Mouse (Mus musculus) T-cell, adult 2 months (primary cell): Measurements from ENCODE around the gene Dnajc13.
A peak's percentile ranks its signal among the peaks of the same experiment; 100 is the strongest.

ENCODE experiments used
- DNase-seq: peaks from one replicate; pipeline ENCODE4 v3.0.0; 2022; ENCODE audit warnings: low spot score

Dnajc13 gene

GRCm38 (mm10) chr9:104254408-104255180 lies 8.1 kb downstream of the Dnajc13 start:
- DNase-seq, result no peak

GRCm38 (mm10) chr9:104252637-104253036 lies 10.1 kb downstream of the Dnajc13 start:
- no peak for DNase-seq

- DNase-seq, result no peak
Observed at GRCm38 (mm10) chr9:104251687-104252086, 11.0 kb downstream of the Dnajc13 start.

GRCm38 (mm10) chr9:104251111-104251510 lies 11.6 kb downstream of the Dnajc13 start:
- no peak for DNase-seq

- DNase-seq, result no peak
Observed at GRCm38 (mm10) chr9:104247307-104247987, 15.3 kb downstream of the Dnajc13 start.

GRCm38 (mm10) chr9:104243799-104244466 lies 18.8 kb downstream of the Dnajc13 start:
- peak; percentile 21 for DNase-seq

GRCm38 (mm10) chr9:104240146-104240545 lies 22.6 kb downstream of the Dnajc13 start:
- DNase-seq, result no peak

GRCm38 (mm10) chr9:104239076-104239475 lies 23.7 kb downstream of the Dnajc13 start:
- no peak for DNase-seq

- DNase-seq, result no peak
Observed at GRCm38 (mm10) chr9:104236256-104236930, 26.3 kb downstream of the Dnajc13 start.

GRCm38 (mm10) chr9:104235751-104236150 lies 27.0 kb downstream of the Dnajc13 start:
- no peak for DNase-seq

- DNase-seq, result no peak
Observed at GRCm38 (mm10) chr9:104233815-104234214, 28.9 kb downstream of the Dnajc13 start.

GRCm38 (mm10) chr9:104233060-104233459 lies 29.7 kb downstream of the Dnajc13 start:
- no peak for DNase-seq

GRCm38 (mm10) chr9:104232004-104232403 lies 30.7 kb downstream of the Dnajc13 start:
- DNase-seq, result no peak

GRCm38 (mm10) chr9:104211402-104211801 lies 51.3 kb downstream of the Dnajc13 start:
- DNase-seq, result no peak

- peak; percentile 8 for DNase-seq
Observed at GRCm38 (mm10) chr9:104203851-104204250, 58.9 kb downstream of the Dnajc13 start.

- no peak for DNase-seq
Observed at GRCm38 (mm10) chr9:104194528-104194927, 68.2 kb downstream of the Dnajc13 start.

- DNase-seq, result no peak
Observed at GRCm38 (mm10) chr9:104193900-104194299, 68.8 kb downstream of the Dnajc13 start.

- no peak for DNase-seq
Observed at GRCm38 (mm10) chr9:104193327-104193726, 69.4 kb downstream of the Dnajc13 start.

GRCm38 (mm10) chr9:104192513-104192912 lies 70.2 kb downstream of the Dnajc13 start:
- DNase-seq, result no peak

GRCm38 (mm10) chr9:104189657-104190056 lies 73.1 kb downstream of the Dnajc13 start:
- DNase-seq, result no peak

GRCm38 (mm10) chr9:104188704-104189103 lies 74.0 kb downstream of the Dnajc13 start:
- DNase-seq, result no peak

GRCm38 (mm10) chr9:104187028-104187427 lies 75.7 kb downstream of the Dnajc13 start:
- DNase-seq, result no peak
